Mouse (Mus musculus): ENCODE measurements around the gene Galt. TPM values are rescaled to one million over a fixed set of nuclear protein-coding genes. Genes with fewer than 3 reads are reported as not detected.
"Not testable (repeated sequence)": the region's sequence is repeated elsewhere in the genome, so short reads cannot be mapped to it uniquely, and the experiment has no call there.

Galt gene
- total RNA-seq, 2 experiments from 2014 or later: 58.5 to 59.4 TPM

- no peak for DNase-seq
- intact Hi-C loops (cut with DNase I): no loop called here
Measured at GRCm38 (mm10) chr4:41739260-41739659, 15.8 kb upstream of the Galt start.

- intact Hi-C loops (cut with DNase I): no loop called here
- DNase-seq: peak in 1 of 2 experiments; percentile 22
Measured at GRCm38 (mm10) chr4:41740380-41741157, 14.5 kb upstream of the Galt start.

GRCm38 (mm10) chr4:41741158-41741560 lies 13.9 kb upstream of the Galt start:
- DNase-seq: peak; percentile 89 to 93
- intact Hi-C loops (cut with DNase I): no loop called here

GRCm38 (mm10) chr4:41744131-41744530 lies 10.9 kb upstream of the Galt start:
- intact Hi-C loops (cut with DNase I): no loop called here
- no peak for DNase-seq

GRCm38 (mm10) chr4:41745021-41745420 lies 10.0 kb upstream of the Galt start:
- DNase-seq: no peak
- intact Hi-C loops (cut with DNase I): no loop called here

GRCm38 (mm10) chr4:41755338-41756305 lies 594 bp downstream of the Galt start, which contains the start of gene Sigmar1:
Gene Sigmar1, minus strand, starts transcription at chr4:41756157.
- DNase-seq: peak; percentile 84 to 89
- intact Hi-C loops (cut with DNase I): loop anchor here (2.0 kb wide), 1 partner anchor 19 kb away; the partner anchor contains the start of gene Ccl27a

GRCm38 (mm10) chr4:41756440-41756839 lies 1.4 kb downstream of the Galt start:
- intact Hi-C loops (cut with DNase I): no loop called here
- no peak for DNase-seq

- intact Hi-C loops (cut with DNase I): no loop called here
Measured at GRCm38 (mm10) chr4:41757321-41757720, 2.3 kb downstream of the Galt start.

GRCm38 (mm10) chr4:41758021-41758420 lies 3.0 kb downstream of the Galt start:
- intact Hi-C loops (cut with DNase I): no loop called here
- DNase-seq: no peak

More at GRCm38 (mm10) chr4:41757321-41757720, 2.3 kb downstream of the Galt start:
- no peak for DNase-seq

GRCm38 (mm10) chr4:41758701-41759100 lies 3.7 kb downstream of the Galt start:
- intact Hi-C loops (cut with DNase I): no loop called here
- no peak for DNase-seq

- intact Hi-C loops (cut with DNase I): no loop called here
- DNase-seq: peak in 1 of 2 experiments; percentile 37
Measured at GRCm38 (mm10) chr4:41759206-41759605, 4.2 kb downstream of the Galt start.

GRCm38 (mm10) chr4:41759656-41760287 lies 4.7 kb downstream of the Galt start:
- intact Hi-C loops (cut with DNase I): no loop called here
- no peak for DNase-seq

- intact Hi-C loops (cut with DNase I): no loop called here
Measured at GRCm38 (mm10) chr4:41760288-41760721, 5.3 kb downstream of the Galt start.

GRCm38 (mm10) chr4:41760911-41761310 lies 5.9 kb downstream of the Galt start:
- DNase-seq: no peak
- intact Hi-C loops (cut with DNase I): no loop called here

More at GRCm38 (mm10) chr4:41760288-41760721, 5.3 kb downstream of the Galt start:
- DNase-seq: peak; percentile 90

GRCm38 (mm10) chr4:41761680-41762079 lies 6.7 kb downstream of the Galt start:
- intact Hi-C loops (cut with DNase I): no loop called here
- no peak for DNase-seq

- intact Hi-C loops (cut with DNase I): no loop called here
- no peak for DNase-seq
Measured at GRCm38 (mm10) chr4:41762099-41762687, 7.2 kb downstream of the Galt start.

GRCm38 (mm10) chr4:41762688-41763114 lies 7.7 kb downstream of the Galt start:
- intact Hi-C loops (cut with DNase I): not testable (repeated sequence)
- peak; percentile 69 to 70 for DNase-seq

GRCm38 (mm10) chr4:41763176-41763575 lies 8.1 kb downstream of the Galt start:
- DNase-seq; intact Hi-C loops (cut with DNase I): not testable (repeated sequence)

GRCm38 (mm10) chr4:41767301-41767700 lies 12.3 kb downstream of the Galt start:
- DNase-seq; intact Hi-C loops (cut with DNase I): not testable (repeated sequence)

- intact Hi-C loops (cut with DNase I); DNase-seq: not testable (repeated sequence)
Measured at GRCm38 (mm10) chr4:41772946-41773345, 17.9 kb downstream of the Galt start.

Data from heart, postnatal 36 days (tissue).